Mouse (Mus musculus): Measurements from ENCODE around the gene Ptprn. TPM values are rescaled to one million over a fixed set of nuclear protein-coding genes. Genes with fewer than 3 reads are reported as not detected.

Gene Ptprn
- total RNA-seq, 2 experiments from 2014 or later = not detected

- DNase-seq = no peak
- no peak overlapping the region for H3K27ac ChIP-seq
- H3K4me3 ChIP-seq = no peak overlapping the region
- no peak for TF ChIP-seq CTCF (IDR thresholded peaks at IDR 0.05)
- intact Hi-C loops (cut with DNase I) = no loop called here
These were observed 33.8 kb downstream of the Ptprn start for GRCm38 (mm10) chr1:75230335-75230994.

- intact Hi-C loops (cut with DNase I) = no loop called here
- no peak for TF ChIP-seq CTCF (IDR thresholded peaks at IDR 0.05)
- Histone ChIP-seq H3K27ac (no peak overlapping the region), H3K4me3 (no peak overlapping the region)
- no peak for DNase-seq
These were observed 35.1 kb downstream of the Ptprn start for GRCm38 (mm10) chr1:75229158-75229557.

DNA sequence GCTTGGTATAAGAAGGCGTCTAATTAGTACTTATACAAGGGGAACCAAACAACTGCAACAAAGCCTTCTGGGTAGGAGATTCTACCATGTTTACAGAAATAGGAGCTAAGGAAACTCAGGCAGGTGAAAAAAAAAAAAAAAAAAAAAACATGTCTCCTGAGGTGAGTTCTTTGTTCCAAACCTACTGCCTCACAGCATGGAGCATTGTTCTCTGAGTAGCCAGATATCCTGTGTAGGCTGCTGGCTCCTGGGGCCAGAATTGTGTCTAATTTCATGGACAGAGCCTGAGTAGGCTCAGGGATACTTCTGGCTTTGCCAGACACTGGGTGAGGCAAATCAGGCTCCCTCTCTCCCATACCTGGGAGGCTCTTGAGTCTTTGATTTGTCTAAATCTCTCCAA, 36.6 kb downstream of the Ptprn start:
- no peak for TF ChIP-seq CTCF (IDR thresholded peaks at IDR 0.05)
- intact Hi-C loops (cut with DNase I) = no loop called here
- H3K4me3 ChIP-seq = no peak overlapping the region
- H3K27ac ChIP-seq = peak overlapping the region; percentile 54
- DNase-seq = no peak

DNA sequence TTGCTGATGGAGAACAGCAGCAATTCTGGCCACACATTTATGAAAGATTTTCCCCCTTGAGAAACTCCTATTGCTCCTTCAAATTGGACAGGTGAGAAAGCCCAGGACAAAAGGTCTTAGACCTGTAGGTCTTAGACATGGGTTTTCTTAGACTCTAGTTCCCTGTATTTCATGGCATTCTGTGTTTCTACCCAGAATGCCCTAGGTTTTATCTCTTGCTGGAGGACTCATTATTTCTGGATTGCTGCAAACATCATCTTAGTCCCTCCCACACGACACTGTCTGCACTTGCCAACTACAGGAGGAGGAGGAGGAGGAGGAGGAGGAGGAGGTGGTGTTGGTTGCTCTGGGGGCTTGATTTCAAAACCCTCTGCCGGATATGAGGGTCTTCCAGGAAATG, 38.2 kb downstream of the Ptprn start:
- no peak for TF ChIP-seq CTCF (IDR thresholded peaks at IDR 0.05)
- intact Hi-C loops (cut with DNase I) = no loop called here
- no peak for DNase-seq
- no peak overlapping the region for H3K4me3 ChIP-seq
- H3K27ac ChIP-seq = no peak overlapping the region

DNA sequence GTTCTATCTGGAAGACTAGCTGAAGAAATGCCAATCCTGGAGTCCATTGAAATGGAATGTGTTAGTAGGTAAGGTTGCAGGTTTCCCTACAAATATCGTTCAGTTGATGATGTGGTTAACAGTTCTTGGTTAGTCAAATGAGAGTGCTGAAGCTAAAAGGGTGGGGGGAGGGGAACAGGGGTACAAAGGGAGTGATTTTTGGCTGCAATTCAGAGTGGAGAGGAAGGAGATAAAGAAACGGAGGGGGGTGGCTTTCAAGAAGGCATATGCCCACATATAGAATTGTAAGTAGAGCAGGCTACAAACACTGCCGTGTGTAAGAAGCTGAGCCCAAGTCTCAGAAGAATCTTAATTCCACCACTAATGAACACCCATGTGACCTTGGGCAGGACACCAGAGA, 38.8 kb downstream of the Ptprn start:
- Histone ChIP-seq H3K4me3 (no peak overlapping the region), H3K27ac (no peak overlapping the region)
- intact Hi-C loops (cut with DNase I) = no loop called here
- no peak for DNase-seq
- TF ChIP-seq CTCF (IDR thresholded peaks at IDR 0.05) = no peak

- intact Hi-C loops (cut with DNase I) = no loop called here
- TF ChIP-seq CTCF (IDR thresholded peaks at IDR 0.05) = no peak
- DNase-seq = no peak
- no peak overlapping the region for H3K27ac ChIP-seq
- no peak overlapping the region for H3K4me3 ChIP-seq
These were observed 40.8 kb downstream of the Ptprn start for GRCm38 (mm10) chr1:75223532-75223931.

GRCm38 (mm10) chr1:75222926-75223325, 41.4 kb downstream of the Ptprn start:
- no peak for TF ChIP-seq CTCF (IDR thresholded peaks at IDR 0.05)
- Histone ChIP-seq H3K4me3 (no peak overlapping the region), H3K27ac (no peak overlapping the region)
- DNase-seq = no peak
- intact Hi-C loops (cut with DNase I) = no loop called here

DNA sequence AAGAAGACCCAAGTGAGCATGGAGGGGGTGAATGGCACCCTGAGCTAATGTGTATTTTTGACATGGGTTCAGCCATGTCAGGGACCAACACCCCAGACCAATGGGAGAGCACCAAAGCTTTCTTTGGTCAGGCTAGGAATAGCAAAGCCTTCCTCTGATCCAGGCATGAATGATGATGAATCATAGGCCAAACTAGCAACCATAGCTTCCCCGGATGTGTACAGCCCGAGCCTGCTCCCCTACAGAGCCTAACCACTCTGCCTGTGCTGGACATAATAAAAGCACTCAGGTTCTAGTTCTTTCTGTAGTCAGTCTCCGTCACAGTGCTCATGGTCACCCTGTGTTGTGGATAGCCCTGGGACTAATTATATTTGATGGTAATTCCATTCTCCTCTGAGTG, 42.8 kb downstream of the Ptprn start:
- no peak for TF ChIP-seq CTCF (IDR thresholded peaks at IDR 0.05)
- DNase-seq = no peak
- Histone ChIP-seq H3K27ac (no peak overlapping the region), H3K4me3 (no peak overlapping the region)
- intact Hi-C loops (cut with DNase I) = no loop called here

GRCm38 (mm10) chr1:75219531-75219930, 44.8 kb downstream of the Ptprn start, which contains the start of gene Tuba4a:
Gene Tuba4a (minus strand): TSS chr1:75219865.
- H3K27ac ChIP-seq = peak within 1 kb of the TSS; percentile 98
- intact Hi-C loops (cut with DNase I) = loop anchor here (2.0 kb wide), 1 partner anchor 17 kb away; the partner anchor contains the start of gene Dnajb2
- H3K4me3 ChIP-seq = peak within 1 kb of the TSS; percentile 88
- DNase-seq = peak; percentile 69
- TF ChIP-seq CTCF (IDR thresholded peaks at IDR 0.05) = peak; percentile 31

DNA sequence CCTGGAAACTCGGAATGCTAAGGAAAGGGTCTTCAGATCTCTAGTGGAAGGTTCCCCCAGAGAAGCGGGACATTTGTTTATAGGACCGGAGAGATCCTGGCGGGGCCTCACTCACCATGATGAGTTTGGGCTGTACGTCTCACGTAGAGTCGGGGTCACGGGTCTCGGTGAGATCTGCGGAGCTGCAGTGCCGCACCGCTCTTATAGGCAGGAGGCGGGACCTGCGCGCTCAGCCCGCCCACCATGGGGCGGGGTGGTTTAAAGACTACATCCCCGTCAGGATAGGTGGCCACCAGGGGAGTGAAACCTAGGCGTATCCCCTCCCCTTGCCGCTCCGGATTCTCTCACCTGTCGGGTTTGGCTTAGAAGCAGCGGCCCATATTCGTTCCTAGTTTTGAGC, 45.2 kb downstream of the Ptprn start:
- Histone ChIP-seq H3K4me3 (peak overlapping the region; percentile 88), H3K27ac (peak overlapping the region; percentile 98)
- peak; percentile 19; the same call in 1 of the 2 replicates for TF ChIP-seq CTCF (IDR thresholded peaks at IDR 0.05)
- intact Hi-C loops (cut with DNase I) = loop anchor here (2.0 kb wide), 1 partner anchor 18 kb away; the partner anchor contains the start of gene Dnajb2
- DNase-seq = peak; percentile 95

DNA sequence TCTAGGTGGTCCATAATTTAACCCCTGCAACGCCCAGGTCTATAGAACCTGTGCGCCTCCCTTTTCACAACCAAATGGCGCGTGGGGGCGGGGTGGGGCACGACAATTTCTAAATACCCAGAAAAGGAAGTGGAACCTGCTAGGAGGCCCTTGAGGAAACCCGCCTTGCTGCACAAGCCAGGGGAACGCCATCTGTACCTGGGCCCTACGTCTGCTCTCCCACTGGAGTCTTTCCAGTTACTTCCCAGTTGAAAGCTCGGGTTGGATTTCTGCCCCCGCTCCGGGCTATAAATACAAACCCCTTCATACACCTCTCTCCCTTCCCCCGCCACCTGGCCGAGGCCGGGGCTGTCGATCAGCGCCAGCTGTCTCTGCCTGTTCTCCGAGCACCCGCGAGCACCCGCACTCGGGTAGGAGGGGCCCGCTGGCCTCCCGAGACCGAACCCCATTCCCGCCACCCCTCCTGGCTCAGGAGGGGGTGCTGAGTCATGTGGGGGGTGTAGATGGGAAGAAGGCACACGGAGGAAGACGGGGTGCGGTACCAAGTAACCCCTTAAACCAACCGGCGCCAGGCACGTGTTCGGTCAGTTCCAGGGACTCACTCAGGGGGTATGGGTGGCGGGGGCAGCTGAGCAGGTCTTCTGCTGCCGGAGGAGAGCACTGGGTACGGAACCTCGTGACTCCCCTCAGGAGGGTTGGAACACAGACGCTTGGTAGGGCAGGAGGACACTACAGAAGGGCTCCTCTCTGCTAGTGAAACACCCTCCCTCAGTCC, 45.9 kb downstream of the Ptprn start:
- Histone ChIP-seq H3K27ac (peak overlapping the region; percentile 98), H3K4me3 (peak overlapping the region; percentile 88)
- intact Hi-C loops (cut with DNase I) = loop anchor here (2.0 kb wide), 1 partner anchor 18 kb away; the partner anchor contains the start of gene Dnajb2
- DNase-seq = peak; percentile 95
- no peak for TF ChIP-seq CTCF (IDR thresholded peaks at IDR 0.05)

GRCm38 (mm10) chr1:75217893-75218226, 46.4 kb downstream of the Ptprn start:
- no peak for DNase-seq
- intact Hi-C loops (cut with DNase I) = loop anchor here (2.0 kb wide), 1 partner anchor 19 kb away; the partner anchor contains the start of gene Dnajb2
- Histone ChIP-seq H3K4me3 (peak overlapping the region; percentile 88), H3K27ac (peak overlapping the region; percentile 98)
- TF ChIP-seq CTCF (IDR thresholded peaks at IDR 0.05) = no peak

Data from gastrocnemius, adult 2 months (tissue).